Mouse (Mus musculus): ENCODE results near the gene Apoa2. TPM values are rescaled to one million over a fixed set of nuclear protein-coding genes. Genes with fewer than 3 reads are reported as not detected.

Gene Apoa2
- total RNA-seq, 1 experiment from 2014 or later = not detected

DNA sequence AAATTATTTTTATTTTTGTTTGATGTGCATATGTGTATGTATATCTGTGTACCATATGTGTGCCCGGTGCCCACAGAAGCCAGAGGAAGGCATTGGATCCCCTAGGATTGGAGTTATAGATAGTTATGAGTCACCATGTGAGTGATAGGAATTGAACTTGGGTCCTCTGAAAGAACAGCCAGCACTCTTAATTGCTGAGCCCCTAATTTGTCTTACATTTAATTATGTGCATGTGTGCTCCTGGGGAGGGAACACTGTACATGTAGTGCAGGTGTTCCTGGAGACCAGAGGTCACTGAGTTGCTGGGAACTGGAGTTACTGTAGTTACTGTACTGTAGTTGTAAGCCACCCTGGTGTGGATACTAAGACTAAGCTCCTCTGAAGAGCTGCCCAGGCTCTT, 24.1 kb upstream of the Apoa2 start:
- ATAC-seq (replicated peaks in 1 of 2; ENCODE audit: insufficient read depth in 1 of 2, low FRiP score in 2 of 2, low TSS enrichment in 1 of 2, low read depth in 1 of 2, poor library complexity in 2 of 2, severe bottlenecking in 2 of 2) = no peak

DNA sequence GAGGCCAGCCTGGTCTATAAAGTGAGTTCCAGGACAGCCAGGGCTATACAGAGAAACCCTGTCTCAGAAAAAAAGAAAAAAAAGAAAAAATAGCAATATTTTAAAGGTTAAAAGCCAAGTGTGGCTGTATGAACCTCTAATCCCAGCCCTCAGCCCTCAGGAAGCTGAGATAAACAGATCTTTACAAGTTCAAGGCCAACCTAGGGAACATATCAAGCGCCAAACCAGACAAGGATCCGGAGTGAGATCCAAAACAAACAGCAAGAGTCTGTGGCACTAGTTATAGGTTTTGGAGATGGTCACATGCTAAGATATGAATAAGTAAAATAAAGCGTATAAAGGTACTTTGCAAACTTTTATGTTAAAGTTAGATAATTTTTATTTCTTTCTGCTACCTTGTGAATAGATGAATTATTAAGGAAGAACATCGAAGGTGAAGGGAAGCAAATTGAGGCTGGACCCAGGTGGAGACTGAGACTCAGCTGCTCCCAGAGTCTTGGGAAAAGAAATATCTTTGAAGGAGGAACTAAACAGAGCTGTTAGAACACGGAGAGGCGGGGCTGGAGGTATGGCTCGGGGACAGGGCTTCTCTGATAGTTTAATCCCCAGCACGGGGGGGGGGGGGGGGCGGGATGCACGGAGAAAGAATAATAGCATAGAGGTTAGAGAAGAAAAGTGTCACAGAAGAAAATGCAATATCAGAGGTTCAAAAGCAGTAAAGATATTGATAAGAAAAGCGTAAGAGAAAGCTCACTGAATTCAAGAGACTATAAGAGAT, 21.2 kb upstream of the Apoa2 start:
- ATAC-seq (replicated peaks in 1 of 2; ENCODE audit: insufficient read depth in 1 of 2, low FRiP score in 2 of 2, low TSS enrichment in 1 of 2, low read depth in 1 of 2, poor library complexity in 2 of 2, severe bottlenecking in 2 of 2) = no peak

DNA sequence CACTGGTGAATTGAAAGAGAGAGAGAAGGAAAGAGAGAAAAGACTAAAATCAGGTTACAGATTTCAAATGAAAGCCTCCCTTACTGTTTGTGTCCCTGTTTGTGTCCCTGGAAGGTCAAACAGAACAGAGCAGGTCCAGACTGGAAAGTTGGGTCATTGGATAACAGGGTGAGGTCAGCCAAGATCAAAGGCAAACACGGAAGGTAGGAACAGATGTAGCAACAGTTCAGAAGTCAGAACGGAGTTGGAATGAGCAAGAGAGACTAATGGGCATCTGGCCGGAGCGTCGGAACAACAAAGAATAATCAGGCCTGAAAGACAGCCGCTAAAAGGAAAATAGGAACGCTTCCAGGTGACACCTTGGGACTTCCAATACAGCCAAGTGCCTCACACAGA, 20.6 kb upstream of the Apoa2 start:
- no peak for ATAC-seq (replicated peaks in 1 of 2; ENCODE audit: insufficient read depth in 1 of 2, low FRiP score in 2 of 2, low TSS enrichment in 1 of 2, low read depth in 1 of 2, poor library complexity in 2 of 2, severe bottlenecking in 2 of 2)

DNA sequence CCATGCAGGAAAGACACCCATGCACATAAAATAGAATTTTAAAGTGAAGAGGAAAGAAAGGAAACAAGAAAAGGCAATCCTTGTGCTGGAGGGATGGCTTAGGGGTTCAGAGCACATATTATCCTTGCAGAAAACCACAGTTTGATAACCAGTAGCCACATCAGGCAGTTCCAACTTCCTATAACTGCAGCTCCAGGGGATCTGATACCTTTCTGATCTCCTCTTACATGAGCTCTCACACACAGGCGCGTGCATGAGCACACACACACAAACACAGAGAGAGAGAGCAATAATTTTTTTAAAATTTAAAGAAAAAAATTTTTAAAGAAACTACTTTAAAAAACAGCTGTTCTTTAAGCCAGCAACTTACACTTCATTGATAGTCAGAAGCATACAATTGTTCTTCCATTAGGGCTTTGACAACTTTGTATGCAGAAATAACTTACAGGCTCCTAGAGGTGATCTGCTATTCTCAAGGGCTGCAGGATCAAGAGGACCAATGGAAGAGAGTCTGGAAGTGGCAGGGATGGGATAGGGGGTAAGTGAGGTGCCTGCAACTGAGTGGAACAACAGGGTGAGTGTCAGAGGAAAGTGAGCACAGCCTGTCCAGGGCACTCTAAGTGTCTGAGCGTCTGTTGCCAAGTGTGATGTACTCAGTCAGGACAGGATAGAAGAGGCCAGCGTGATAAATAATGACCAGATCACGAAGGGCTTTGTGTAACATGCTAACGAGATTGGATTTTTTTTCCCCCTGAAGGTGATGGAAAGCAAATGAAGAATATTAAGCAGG, 19.0 kb upstream of the Apoa2 start:
- no peak for ATAC-seq (replicated peaks in 1 of 2; ENCODE audit: insufficient read depth in 1 of 2, low FRiP score in 2 of 2, low TSS enrichment in 1 of 2, low read depth in 1 of 2, poor library complexity in 2 of 2, severe bottlenecking in 2 of 2)

DNA sequence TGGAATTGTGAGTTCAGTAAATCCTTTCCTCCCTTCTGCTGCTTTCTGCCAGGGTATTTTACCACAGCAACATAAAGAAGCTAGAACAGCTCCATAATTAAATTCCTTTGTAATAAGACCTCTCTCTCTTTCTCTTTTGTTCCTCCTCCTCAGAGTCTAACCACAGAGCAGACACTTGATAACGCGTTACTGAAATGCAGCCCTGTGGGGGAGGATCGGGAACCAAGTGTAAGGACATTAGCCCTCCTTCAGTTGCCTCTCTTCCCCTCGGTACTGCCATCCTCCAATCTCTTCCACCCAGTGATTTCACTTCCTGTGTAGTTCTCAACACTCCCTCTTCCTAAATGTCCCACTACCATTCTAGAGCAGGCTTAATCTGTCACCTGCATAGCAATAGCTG, 15.4 kb upstream of the Apoa2 start:
- ATAC-seq (replicated peaks in 1 of 2; ENCODE audit: insufficient read depth in 1 of 2, low FRiP score in 2 of 2, low TSS enrichment in 1 of 2, low read depth in 1 of 2, poor library complexity in 2 of 2, severe bottlenecking in 2 of 2) = no peak; a peak in 1 of 4 replicates

DNA sequence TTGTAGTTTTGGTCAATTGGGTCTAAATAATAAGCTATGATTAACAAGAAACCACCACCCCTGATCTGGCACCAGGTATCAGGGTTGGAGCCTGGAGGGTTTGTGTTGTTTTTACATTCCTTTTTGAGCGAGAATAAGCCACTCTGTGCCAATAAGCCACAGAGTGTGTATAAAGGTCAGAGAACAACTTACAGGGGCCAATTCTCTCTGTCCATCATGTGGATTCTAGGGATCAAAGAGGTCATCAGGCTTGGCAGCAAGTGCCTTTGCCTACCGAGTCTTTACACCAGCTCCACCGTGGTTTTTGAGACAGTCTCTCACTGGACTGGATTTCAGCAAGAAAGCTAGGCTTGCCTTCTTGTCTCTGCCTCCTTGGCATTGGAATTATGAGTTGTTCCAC, 12.0 kb upstream of the Apoa2 start:
- no peak for ATAC-seq (replicated peaks in 1 of 2; ENCODE audit: insufficient read depth in 1 of 2, low FRiP score in 2 of 2, low TSS enrichment in 1 of 2, low read depth in 1 of 2, poor library complexity in 2 of 2, severe bottlenecking in 2 of 2)

DNA sequence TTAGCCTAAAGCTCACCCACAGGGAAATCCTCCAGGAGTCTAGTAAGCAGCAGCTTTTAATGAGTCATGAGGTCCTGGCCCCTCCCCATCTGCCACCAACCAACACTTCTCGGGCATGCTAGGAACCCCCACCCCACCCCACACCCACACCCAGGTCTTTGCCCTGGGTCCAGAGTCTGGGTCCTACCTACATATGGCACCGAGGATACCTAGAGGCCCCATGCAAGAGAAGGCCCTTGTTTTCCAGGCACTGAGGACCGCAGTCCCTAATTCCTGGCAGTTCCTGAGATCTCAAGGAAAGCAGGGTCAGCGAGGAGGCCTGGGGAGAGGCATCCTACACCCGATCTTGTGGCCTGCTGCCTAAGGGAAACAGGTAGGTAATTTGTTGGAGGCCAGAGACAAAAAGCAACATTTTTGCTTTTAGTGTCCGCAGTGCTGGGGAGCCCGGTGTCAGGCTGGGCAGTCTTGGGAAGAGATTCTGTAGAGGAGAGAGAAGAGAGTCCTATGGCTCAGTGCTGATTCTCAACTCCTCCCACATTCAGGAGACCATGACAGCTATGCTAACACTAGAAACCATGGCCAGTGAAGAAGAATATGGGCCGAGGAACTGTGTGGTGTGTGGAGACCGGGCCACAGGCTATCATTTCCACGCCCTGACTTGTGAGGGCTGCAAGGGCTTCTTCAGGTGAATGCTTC, 10.9 kb upstream of the Apoa2 start, which contains the start of gene Nr1i3:
Gene Nr1i3 (plus strand): TSS at position 170 of the 696 bp plus-strand sequence.
- ATAC-seq (replicated peaks in 1 of 2; ENCODE audit: insufficient read depth in 1 of 2, low FRiP score in 2 of 2, low TSS enrichment in 1 of 2, low read depth in 1 of 2, poor library complexity in 2 of 2, severe bottlenecking in 2 of 2) = no peak

DNA sequence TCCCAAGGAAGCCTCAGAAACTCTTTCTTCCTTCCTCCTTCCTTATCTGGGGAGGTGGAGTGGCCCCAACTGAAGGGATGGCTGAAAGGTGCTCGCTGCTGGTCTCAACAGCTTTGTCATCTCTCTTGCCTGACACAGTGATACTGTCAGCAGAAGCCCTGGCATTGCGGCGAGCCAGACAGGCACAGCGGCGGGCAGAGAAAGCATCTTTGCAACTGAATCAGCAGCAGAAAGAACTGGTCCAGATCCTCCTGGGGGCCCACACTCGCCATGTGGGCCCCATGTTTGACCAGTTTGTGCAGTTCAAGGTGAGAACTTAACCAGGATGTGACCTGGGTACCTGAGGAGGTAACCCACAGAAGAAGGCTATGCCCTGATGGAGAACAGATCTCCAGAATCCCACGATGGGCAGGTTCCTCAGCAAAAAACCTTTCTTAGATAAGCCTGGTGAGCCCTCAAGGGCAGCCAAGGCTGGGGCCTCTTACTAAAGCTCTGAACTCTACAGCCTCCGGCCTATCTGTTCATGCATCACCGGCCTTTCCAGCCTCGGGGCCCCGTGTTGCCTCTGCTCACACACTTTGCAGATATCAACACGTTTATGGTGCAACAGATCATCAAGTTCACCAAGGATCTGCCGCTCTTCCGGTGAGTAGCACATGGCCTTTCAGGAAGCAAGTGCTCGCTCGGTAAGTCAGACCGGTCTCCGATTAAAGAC, 8.5 kb upstream of the Apoa2 start:
- no peak for ATAC-seq (replicated peaks in 1 of 2; ENCODE audit: insufficient read depth in 1 of 2, low FRiP score in 2 of 2, low TSS enrichment in 1 of 2, low read depth in 1 of 2, poor library complexity in 2 of 2, severe bottlenecking in 2 of 2)

DNA sequence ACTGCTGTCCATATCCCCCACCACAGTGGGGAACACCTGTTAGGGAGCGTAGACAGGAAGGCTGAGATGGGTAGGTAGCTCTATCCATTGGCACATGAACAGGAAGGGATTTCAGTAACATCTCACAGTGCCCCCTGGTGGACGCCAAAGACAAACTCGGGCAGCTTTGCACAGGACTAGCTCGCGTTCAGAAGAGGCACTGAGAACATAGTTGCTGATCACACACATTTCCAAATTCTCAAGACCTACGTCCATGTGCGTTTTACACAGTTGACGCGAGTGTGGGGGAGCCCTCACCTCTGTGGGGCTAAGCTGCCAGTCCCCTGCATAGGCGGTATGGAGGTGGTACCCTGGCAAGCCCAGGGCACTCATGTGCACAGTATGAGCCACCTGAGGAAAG, 4.0 kb upstream of the Apoa2 start:
- ATAC-seq (replicated peaks in 1 of 2; ENCODE audit: insufficient read depth in 1 of 2, low FRiP score in 2 of 2, low TSS enrichment in 1 of 2, low read depth in 1 of 2, poor library complexity in 2 of 2, severe bottlenecking in 2 of 2) = peak in 1 of 2 experiments; percentile 22; a peak in 1 of 4 replicates

DNA sequence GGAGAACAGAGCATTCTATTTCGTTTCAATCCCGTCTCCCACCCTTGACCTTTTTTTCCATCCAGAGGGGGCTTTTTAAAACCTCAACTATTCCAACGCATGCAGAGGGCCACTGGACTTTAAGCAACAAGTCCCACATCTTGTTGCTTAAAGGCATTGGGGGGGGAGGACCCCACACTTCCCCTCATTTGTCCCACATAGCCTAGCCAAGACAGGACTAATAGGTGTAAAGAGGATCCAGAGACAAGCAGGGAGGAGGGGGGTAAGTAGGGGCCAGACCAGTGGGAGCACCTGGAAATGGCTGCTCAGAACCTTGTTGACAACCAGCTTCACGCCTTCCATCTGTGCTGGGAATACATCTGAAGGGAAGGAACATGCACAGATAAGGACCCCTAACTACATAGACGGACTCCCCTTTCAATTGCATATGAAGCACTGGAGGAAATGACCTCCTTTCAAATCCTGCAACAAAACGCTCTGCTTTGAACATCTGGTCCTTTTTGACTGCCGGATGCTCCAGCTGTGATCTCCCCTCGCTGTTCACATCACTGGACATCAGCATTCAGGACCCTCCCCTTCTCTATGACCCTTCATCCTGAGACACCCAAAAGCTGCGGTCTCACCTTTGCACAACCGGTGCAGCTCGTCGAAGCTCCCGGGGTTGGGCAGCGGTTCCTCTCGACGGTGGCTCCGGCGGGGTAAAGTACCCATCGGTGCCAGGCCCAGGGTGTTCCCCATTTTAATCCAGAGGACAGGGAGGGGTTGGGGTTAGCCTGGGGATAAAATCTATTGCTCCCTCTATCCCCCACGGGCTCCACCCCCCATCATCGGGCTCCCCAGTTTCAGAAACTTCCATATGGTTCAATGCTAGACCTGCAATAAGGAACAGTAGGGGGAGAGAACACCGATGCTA, 3.3 kb upstream of the Apoa2 start:
- no peak for ATAC-seq (replicated peaks in 1 of 2; ENCODE audit: insufficient read depth in 1 of 2, low FRiP score in 2 of 2, low TSS enrichment in 1 of 2, low read depth in 1 of 2, poor library complexity in 2 of 2, severe bottlenecking in 2 of 2)

DNA sequence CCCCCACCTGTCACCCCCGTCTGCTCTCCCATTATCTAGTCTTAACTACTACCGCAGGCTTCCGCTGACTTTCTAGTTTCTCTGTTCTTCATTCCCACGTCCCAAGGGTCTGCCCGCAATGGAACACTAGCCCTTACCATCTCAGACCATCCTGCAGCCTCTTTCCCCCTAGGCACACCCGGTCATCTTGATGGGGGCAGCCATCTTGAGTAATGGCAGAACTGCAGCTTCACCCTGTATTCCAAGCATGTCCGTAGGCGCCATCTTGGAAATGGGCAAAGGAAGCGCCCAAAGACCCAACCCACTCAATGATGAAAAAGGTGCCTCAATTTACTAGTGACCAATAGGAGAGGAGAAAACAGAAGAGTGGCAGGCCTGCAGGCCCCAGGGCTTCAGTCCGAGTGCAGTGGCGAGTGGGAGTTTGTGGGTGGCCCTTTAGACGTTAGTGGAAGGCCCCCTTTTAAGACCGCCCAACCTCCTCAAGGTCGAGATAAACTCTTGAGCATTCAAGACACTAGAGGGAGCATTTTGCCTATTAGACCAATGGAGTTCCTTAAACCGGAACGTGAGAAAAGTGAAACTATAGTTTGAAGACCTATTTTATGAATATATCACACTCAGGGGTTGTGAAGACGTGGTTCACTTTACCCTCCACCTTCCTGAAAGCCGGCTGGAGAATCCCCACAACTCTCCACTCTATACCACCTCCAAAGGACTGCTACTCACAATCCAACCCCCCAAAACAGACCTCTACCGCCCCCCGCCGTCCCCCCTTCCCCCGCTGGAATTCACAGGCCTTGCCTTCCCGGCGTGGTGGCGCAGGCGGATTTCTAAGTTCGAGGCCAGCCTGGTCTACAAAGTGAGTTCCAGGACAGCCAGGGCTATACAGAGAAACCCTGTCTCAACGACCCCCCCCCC, 2.4 kb upstream of the Apoa2 start, which contains the start of gene Tomm40l:
Gene Tomm40l (minus strand): TSS at position 277 of the 918 bp plus-strand sequence.
- peak; percentile 97 to 99 for ATAC-seq (replicated peaks in 1 of 2; ENCODE audit: insufficient read depth in 1 of 2, low FRiP score in 2 of 2, low TSS enrichment in 1 of 2, low read depth in 1 of 2, poor library complexity in 2 of 2, severe bottlenecking in 2 of 2)

DNA sequence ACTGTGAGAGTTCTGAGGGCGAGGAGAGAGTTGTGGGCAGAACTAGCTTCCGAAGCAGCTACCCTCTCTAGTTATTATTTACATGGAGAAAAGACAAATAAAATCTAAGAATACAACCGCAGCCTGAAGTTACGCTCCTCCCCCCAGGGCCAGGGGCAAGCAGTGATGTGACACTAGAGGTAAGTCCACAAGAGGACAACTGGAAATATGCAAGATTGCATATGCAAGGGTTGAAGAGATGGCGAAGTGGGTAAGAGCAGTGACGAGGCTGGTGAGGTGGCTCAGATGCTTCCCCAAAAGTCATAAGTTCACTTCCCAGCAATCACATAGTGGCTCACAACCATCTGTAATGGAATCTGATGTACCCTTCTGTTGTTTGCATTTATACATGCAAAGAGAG, 1.7 kb upstream of the Apoa2 start:
- ATAC-seq (replicated peaks in 1 of 2; ENCODE audit: insufficient read depth in 1 of 2, low FRiP score in 2 of 2, low TSS enrichment in 1 of 2, low read depth in 1 of 2, poor library complexity in 2 of 2, severe bottlenecking in 2 of 2) = no peak

DNA sequence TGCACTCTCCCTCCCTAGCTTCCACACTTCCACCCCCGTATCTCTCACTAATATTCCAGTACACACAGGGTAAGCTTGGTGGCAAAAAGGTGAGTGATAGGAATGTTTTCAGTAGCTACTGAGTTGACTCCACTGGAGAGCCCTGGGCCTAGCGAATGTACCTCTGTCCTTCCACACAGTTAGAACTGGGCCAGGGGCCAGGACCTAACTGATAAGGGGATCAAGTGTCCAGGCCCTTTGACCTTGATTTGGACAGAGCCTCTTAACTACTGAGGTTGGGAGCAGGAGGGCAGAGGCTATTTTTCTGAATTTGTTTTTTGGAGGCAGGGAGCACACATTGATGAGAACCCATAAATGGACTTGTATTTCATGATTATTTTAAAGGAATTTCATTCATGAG, 1.1 kb upstream of the Apoa2 start:
- no peak for ATAC-seq (replicated peaks in 1 of 2; ENCODE audit: insufficient read depth in 1 of 2, low FRiP score in 2 of 2, low TSS enrichment in 1 of 2, low read depth in 1 of 2, poor library complexity in 2 of 2, severe bottlenecking in 2 of 2)

DNA sequence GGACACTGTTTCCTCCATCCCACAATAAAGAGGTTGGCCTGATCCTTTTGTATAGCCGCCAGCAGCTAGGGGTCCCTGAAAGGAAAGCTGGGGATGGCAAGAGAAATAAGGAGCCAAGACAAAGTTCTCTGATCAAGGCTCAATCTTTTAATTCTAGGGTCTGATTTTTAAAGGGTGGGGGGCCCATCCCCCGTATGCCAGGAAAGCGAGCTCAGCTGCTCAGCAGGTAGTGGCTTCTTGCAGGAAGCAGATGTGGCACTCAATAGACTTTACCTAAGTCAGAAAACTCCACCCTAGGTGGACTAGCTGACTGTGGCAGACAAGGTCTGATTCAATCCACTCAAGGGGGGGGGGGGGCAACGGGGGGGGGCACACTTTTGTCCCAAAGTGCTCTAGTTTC, 1.9 kb downstream of the Apoa2 start:
- ATAC-seq (replicated peaks in 1 of 2; ENCODE audit: insufficient read depth in 1 of 2, low FRiP score in 2 of 2, low TSS enrichment in 1 of 2, low read depth in 1 of 2, poor library complexity in 2 of 2, severe bottlenecking in 2 of 2) = no peak

DNA sequence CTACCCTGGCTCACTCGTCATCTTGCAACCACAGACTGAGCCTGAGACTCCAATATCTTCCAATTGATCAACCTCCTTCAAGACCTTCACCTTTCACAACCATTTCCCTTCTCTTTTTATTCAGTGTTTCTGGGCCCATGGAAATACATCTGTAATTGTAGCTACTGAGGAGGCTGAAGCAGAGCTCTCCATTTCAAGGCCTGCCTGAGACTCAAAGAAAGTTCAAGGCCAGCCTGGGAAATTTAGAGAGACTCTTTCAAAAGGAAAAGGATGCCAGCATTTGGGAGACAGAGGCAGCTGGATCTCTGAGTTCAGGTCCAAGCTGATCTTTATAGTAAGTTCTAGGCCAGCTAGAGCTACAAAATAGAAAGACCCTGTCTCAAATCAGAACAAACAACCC, 3.0 kb downstream of the Apoa2 start:
- ATAC-seq (replicated peaks in 1 of 2; ENCODE audit: insufficient read depth in 1 of 2, low FRiP score in 2 of 2, low TSS enrichment in 1 of 2, low read depth in 1 of 2, poor library complexity in 2 of 2, severe bottlenecking in 2 of 2) = no peak

DNA sequence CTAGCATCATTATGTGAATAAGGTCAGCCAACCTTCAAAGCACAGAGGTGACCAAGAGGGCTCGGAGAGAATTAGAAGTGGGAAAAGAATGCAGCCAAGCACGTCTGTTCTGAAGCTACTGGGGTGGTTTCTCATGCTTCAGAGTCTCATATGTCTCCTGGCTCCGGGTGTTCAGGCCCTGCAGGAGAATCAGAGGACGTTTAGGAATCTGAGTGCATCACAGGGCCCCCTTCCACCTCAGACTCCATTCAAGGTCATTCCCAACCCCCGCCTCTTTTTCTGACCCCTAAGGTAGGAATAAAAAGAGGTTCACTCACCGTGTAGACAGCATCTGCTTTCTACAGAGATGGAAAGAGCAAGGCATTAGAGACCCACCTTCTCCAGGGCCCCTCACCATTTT, 4.9 kb downstream of the Apoa2 start:
- ATAC-seq (replicated peaks in 1 of 2; ENCODE audit: insufficient read depth in 1 of 2, low FRiP score in 2 of 2, low TSS enrichment in 1 of 2, low read depth in 1 of 2, poor library complexity in 2 of 2, severe bottlenecking in 2 of 2) = no peak

All from hematopoietic stem cell, adult 5-6 weeks (primary cell).